Mouse (Mus musculus): ENCODE results near the gene Pdp2.

The Pdp2 gene

DNA sequence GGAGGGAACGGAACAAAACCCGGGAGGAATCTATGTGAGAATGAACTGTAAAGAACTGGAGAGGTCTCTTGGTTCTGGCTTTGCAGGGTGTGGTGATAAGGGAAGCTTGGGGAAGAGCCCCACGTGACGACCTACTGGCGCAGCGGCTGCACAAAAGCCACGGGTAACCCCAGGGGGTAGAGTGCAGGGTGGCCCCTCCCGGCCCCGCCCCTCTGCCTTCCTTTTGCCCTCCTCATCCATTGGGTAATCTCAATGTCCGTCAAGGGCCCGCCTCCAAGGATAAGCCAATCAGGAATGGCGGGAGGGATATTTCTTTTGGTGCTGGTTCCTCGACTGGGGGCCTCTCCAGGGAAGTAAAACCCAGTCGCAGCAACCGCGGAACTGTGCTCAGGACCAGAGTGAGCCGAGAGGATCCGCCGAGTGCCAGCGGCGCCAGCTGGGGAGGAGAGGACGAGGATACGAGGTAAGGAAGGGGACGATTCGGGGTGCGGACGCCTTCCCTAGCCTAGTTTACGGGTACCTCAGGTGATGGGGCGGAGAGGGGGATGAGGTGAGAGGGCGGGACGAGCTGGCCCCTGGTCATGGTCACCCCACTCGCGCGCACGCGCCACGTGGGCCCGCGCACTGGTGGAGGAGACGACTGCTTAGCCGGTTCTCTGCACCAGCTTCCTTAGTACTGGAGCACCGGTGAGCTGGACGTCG, at the start of gene Pdp2:
TSS of gene Pdp2 (plus strand) at position 319 of the 702 bp plus-strand sequence.
- peak within 1 kb of the TSS; percentile 88 for H3K4me3 ChIP-seq (replicated peaks; ENCODE audit: low read length)
- peaks cover 5% of the 10 kb centered on the region; the same call in 1 of the 2 replicates for H3K27me3 ChIP-seq (ENCODE audit: insufficient read depth, low read length)
- TF ChIP-seq POU5F1 (IDR thresholded peaks at IDR 0.05; ENCODE audit: borderline replicate concordance, low read length) (no peak), NANOG (IDR thresholded peaks at IDR 0.05; ENCODE audit: borderline replicate concordance, low read length) (no peak), CTCF (conservative IDR thresholded peaks at IDR 0.05; ENCODE audit: low read length) (no peak)
- peaks cover 29% of the 10 kb centered on the region for H3K36me3 ChIP-seq (ENCODE audit: insufficient read depth, low read length)
- H3K4me1 ChIP-seq (replicated peaks; ENCODE audit: low read depth, low read length): peaks cover 49% of the 10 kb centered on the region
- no peaks in the 10 kb centered on the region for H3K9me3 ChIP-seq (ENCODE audit: low read length)

- TF ChIP-seq NANOG (IDR thresholded peaks at IDR 0.05; ENCODE audit: borderline replicate concordance, low read length) (no peak), POU5F1 (IDR thresholded peaks at IDR 0.05; ENCODE audit: borderline replicate concordance, low read length) (no peak), CTCF (conservative IDR thresholded peaks at IDR 0.05; ENCODE audit: low read length) (no peak)
- H3K9me3 ChIP-seq (ENCODE audit: low read length): no peaks in the 10 kb centered on the region
- H3K27me3 ChIP-seq (ENCODE audit: insufficient read depth, low read length): peaks cover 73% of the 10 kb centered on the region
- peaks cover 19% of the 10 kb centered on the region for H3K4me1 ChIP-seq (replicated peaks; ENCODE audit: low read depth, low read length)
- H3K36me3 ChIP-seq (ENCODE audit: insufficient read depth, low read length): no peaks in the 10 kb centered on the region
- H3K4me3 ChIP-seq (replicated peaks; ENCODE audit: low read length): peak overlapping the region; percentile 81
Measured at GRCm38 (mm10) chr8:104541515-104541880, 49.8 kb upstream of the Pdp2 start.

- peaks cover 19% of the 10 kb centered on the region for H3K4me1 ChIP-seq (replicated peaks; ENCODE audit: low read depth, low read length)
Measured at GRCm38 (mm10) chr8:104542160-104542559, 49.1 kb upstream of the Pdp2 start.

GRCm38 (mm10) chr8:104543440-104544045, 47.7 kb upstream of the Pdp2 start:
- H3K9me3 ChIP-seq (ENCODE audit: low read length): no peaks in the 10 kb centered on the region
- peaks cover 19% of the 10 kb centered on the region for H3K4me1 ChIP-seq (replicated peaks; ENCODE audit: low read depth, low read length)
- no peak overlapping the region for H3K4me3 ChIP-seq (replicated peaks; ENCODE audit: low read length)
- no peaks in the 10 kb centered on the region for H3K36me3 ChIP-seq (ENCODE audit: insufficient read depth, low read length)
- TF ChIP-seq CTCF (conservative IDR thresholded peaks at IDR 0.05; ENCODE audit: low read length): no peak
- TF ChIP-seq POU5F1 (IDR thresholded peaks at IDR 0.05; ENCODE audit: borderline replicate concordance, low read length): no peak
- TF ChIP-seq NANOG (IDR thresholded peaks at IDR 0.05; ENCODE audit: borderline replicate concordance, low read length): no peak
- peaks cover 62% of the 10 kb centered on the region for H3K27me3 ChIP-seq (ENCODE audit: insufficient read depth, low read length)

More at GRCm38 (mm10) chr8:104542160-104542559, 49.1 kb upstream of the Pdp2 start:
- Histone ChIP-seq H3K36me3 (ENCODE audit: insufficient read depth, low read length) (no peaks in the 10 kb centered on the region), H3K4me3 (replicated peaks; ENCODE audit: low read length) (0 out of 2 replicates have a peak overlapping the region, but pooled peaks have one; percentile 81), H3K9me3 (ENCODE audit: low read length) (no peaks in the 10 kb centered on the region), H3K27me3 (ENCODE audit: insufficient read depth, low read length) (peaks cover 73% of the 10 kb centered on the region)
- TF ChIP-seq NANOG (IDR thresholded peaks at IDR 0.05; ENCODE audit: borderline replicate concordance, low read length) (no peak), CTCF (conservative IDR thresholded peaks at IDR 0.05; ENCODE audit: low read length) (no peak), POU5F1 (IDR thresholded peaks at IDR 0.05; ENCODE audit: borderline replicate concordance, low read length) (no peak)

- TF ChIP-seq NANOG (IDR thresholded peaks at IDR 0.05; ENCODE audit: borderline replicate concordance, low read length): no peak
- TF ChIP-seq POU5F1 (IDR thresholded peaks at IDR 0.05; ENCODE audit: borderline replicate concordance, low read length): no peak
- TF ChIP-seq CTCF (conservative IDR thresholded peaks at IDR 0.05; ENCODE audit: low read length): no peak
Measured at GRCm38 (mm10) chr8:104555191-104555590, 36.1 kb upstream of the Pdp2 start.

DNA sequence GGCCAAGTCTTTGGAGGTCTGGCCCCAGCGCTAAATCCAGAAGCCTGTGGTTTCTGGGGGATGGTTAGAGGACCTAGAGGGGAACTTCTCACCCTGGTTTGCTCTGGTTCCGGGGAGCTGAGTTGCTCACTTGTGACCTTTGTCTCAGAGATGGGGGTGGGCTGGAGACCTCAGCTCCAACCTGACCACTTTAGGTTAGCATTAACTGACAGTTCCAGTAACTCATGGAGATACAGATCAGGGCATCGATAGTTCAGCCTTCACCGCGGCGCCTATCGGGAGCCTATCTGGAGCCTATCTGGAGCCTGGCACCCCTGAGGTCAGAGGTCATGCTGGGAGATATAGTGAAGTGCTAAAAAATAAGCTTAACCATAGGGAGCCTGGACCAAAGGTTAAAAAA, 34.0 kb upstream of the Pdp2 start:
- Histone ChIP-seq H3K9me3 (ENCODE audit: low read length) (no peaks in the 10 kb centered on the region), H3K4me3 (replicated peaks; ENCODE audit: low read length) (no peak overlapping the region), H3K36me3 (ENCODE audit: insufficient read depth, low read length) (no peaks in the 10 kb centered on the region), H3K27me3 (ENCODE audit: insufficient read depth, low read length) (peaks cover 31% of the 10 kb centered on the region), H3K4me1 (replicated peaks; ENCODE audit: low read depth, low read length) (no peaks in the 10 kb centered on the region)
- TF ChIP-seq NANOG (IDR thresholded peaks at IDR 0.05; ENCODE audit: borderline replicate concordance, low read length) (no peak), POU5F1 (IDR thresholded peaks at IDR 0.05; ENCODE audit: borderline replicate concordance, low read length) (no peak), CTCF (conservative IDR thresholded peaks at IDR 0.05; ENCODE audit: low read length) (no peak)

More at GRCm38 (mm10) chr8:104555191-104555590, 36.1 kb upstream of the Pdp2 start:
- no peak overlapping the region for H3K4me3 ChIP-seq (replicated peaks; ENCODE audit: low read length)
- H3K9me3 ChIP-seq (ENCODE audit: low read length): no peaks in the 10 kb centered on the region
- no peaks in the 10 kb centered on the region for H3K36me3 ChIP-seq (ENCODE audit: insufficient read depth, low read length)
- H3K27me3 ChIP-seq (ENCODE audit: insufficient read depth, low read length): peaks cover 36% of the 10 kb centered on the region
- no peaks in the 10 kb centered on the region for H3K4me1 ChIP-seq (replicated peaks; ENCODE audit: low read depth, low read length)

- Histone ChIP-seq H3K4me1 (replicated peaks; ENCODE audit: low read depth, low read length) (no peaks in the 10 kb centered on the region), H3K27me3 (ENCODE audit: insufficient read depth, low read length) (peaks cover 6% of the 10 kb centered on the region; the same call in 1 of the 2 replicates), H3K9me3 (ENCODE audit: low read length) (no peaks in the 10 kb centered on the region), H3K4me3 (replicated peaks; ENCODE audit: low read length) (no peak overlapping the region), H3K36me3 (ENCODE audit: insufficient read depth, low read length) (no peaks in the 10 kb centered on the region)
- TF ChIP-seq CTCF (conservative IDR thresholded peaks at IDR 0.05; ENCODE audit: low read length) (no peak), NANOG (IDR thresholded peaks at IDR 0.05; ENCODE audit: borderline replicate concordance, low read length) (no peak), POU5F1 (IDR thresholded peaks at IDR 0.05; ENCODE audit: borderline replicate concordance, low read length) (no peak)
Measured at GRCm38 (mm10) chr8:104560731-104561130, 30.5 kb upstream of the Pdp2 start.

DNA sequence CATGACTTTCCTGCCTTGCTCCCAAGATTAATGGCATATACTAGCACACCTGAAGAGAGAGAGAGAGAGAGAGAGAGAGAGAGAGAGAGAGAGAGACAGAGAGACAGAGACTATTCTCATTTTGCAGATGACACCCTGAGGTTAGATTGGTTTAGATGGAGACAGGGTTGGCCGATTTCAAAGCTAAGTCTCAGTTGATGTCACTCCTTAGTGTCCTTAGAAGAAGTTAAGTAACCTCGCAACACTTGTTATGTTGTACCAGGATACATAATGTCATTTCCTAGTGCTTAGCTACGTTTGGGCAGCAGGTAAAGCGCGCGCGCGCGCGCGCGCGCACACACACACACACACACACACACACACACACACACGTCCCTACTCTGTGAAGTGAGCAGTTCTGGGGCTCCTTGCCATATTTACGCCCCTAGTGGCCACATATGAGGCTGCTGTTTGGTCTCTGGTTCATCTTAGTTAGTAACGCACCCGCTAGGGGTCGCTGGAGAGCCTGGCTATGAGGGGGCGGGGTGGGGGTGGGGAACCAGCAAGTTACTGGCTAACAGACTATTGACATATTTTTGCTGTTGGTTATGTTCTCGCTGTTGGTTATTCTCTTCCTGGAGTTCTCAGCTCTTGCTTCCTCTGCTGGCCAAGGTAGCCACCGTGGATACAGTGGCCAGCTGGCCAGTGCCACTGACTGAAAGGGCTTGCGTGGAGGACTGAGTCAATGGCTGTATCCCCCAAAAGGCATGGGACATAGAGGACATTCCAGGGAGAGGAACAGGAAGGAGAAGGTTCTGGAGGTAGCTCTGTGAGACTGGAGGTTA, 26.4 kb upstream of the Pdp2 start:
- peaks cover 4% of the 10 kb centered on the region; the same call in 1 of the 2 replicates for H3K9me3 ChIP-seq (ENCODE audit: low read length)
- no peaks in the 10 kb centered on the region for H3K4me1 ChIP-seq (replicated peaks; ENCODE audit: low read depth, low read length)
- no peaks in the 10 kb centered on the region for H3K36me3 ChIP-seq (ENCODE audit: insufficient read depth, low read length)
- TF ChIP-seq POU5F1 (IDR thresholded peaks at IDR 0.05; ENCODE audit: borderline replicate concordance, low read length) (no peak), CTCF (conservative IDR thresholded peaks at IDR 0.05; ENCODE audit: low read length) (peak; percentile 66)
- H3K4me3 ChIP-seq (replicated peaks; ENCODE audit: low read length): no peak overlapping the region
- peaks cover 9% of the 10 kb centered on the region for H3K27me3 ChIP-seq (ENCODE audit: insufficient read depth, low read length)

Measured in E14TG2a.4 (cell line).